Mouse (Mus musculus) olfactory bulb, adult 2 months (tissue): Measurements from ENCODE around the gene Cmtm6.

Experiments
- CTCF ChIP-seq: fragments of 200-500 bp; IDR thresholded peaks from 2 replicates; pipeline ENCODE4 v1.5.1; 2012; ENCODE audit warnings: low read depth, mild to moderate bottlenecking, low read length, moderate library complexity; ENCODE audit not compliant: insufficient read depth
- POLR2A ChIP-seq: fragments of 200-500 bp; IDR thresholded peaks from 2 replicates; pipeline ENCODE4 v1.6.1; 2012; ENCODE audit warnings: mild to moderate bottlenecking, low read depth, low read length, moderate library complexity; ENCODE audit not compliant: insufficient read depth

GRCm38 (mm10) chr9:114758801-114759200 lies 27.9 kb downstream of the Cmtm6 start:
- TF ChIP-seq POLR2A, result no peak
- TF ChIP-seq CTCF, result no peak
